Mouse (Mus musculus): ENCODE results near the gene Ndufs7. TPM values are rescaled to one million over a fixed set of nuclear protein-coding genes. Genes with fewer than 3 reads are reported as not detected.

The Ndufs7 gene
- polyA plus RNA-seq, 1 experiment, result 272 TPM

DNA sequence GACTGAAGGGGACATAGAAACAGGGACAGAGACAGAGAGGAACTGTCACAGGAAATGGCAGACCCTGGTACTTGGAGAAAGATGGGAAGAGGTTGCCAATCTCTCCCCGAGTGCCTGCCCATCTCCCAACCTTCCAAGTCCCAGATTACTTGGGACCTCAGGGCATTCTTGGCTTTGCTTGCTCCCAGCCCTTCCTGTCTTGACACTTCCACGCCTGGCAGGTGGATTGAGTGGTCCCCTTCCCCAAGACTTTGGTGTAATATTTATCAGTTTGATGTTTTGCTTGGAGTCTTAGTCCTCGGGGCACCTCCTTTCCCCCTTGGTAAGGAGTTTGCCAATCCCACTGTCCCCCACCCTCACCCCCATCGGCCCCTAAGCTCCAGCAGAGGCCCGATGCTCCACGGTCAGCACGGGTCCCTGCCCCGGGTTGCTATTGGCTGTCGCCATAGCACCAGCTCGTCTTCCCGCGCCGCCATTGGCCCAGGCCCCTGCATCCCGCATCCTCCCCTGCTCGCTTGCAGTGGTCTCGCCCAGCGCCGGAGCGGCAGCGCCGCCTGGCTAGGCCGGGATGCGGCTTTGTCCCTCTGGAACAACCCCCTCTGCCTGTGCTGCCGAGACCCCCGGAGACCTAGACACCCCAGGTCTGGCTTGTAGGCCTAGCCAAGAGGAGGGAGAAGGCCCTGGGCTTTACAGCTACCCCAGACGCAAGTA lies 49.8 kb downstream of the Ndufs7 start:
- TF ChIP-seq POLR2A (IDR thresholded peaks at IDR 0.05; ENCODE audit: borderline replicate concordance, extremely low read depth, insufficient read depth, insufficient read length, poor library complexity, severe bottlenecking), result peak; percentile 96
- no peak for TF ChIP-seq CTCF (IDR thresholded peaks at IDR 0.05; ENCODE audit: borderline replicate concordance, extremely low read depth, insufficient read depth, insufficient read length)
- DNase-seq (ENCODE audit: low read depth), result peak; percentile 98

DNA sequence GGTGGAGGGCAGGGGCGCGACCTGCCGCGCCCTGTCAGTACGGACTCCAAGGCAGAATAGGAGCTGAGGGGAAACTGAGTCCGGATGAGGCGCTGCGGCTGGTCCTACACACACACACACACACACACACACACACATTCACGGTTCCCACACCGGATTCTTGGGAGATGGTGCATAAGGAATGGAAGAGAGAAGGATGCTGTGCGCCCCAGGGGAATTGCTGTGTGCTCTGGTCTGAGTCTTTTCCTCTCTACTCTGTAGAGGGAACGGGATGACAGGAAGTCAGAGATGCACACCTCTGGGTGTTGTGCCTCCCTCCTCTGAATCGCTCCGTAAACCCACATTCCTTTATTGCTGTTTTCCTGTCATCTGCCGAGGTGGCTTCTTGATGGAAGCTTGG lies 50.4 kb downstream of the Ndufs7 start:
- DNase-seq (ENCODE audit: low read depth), result peak; percentile 70
- TF ChIP-seq CTCF (IDR thresholded peaks at IDR 0.05; ENCODE audit: borderline replicate concordance, extremely low read depth, insufficient read depth, insufficient read length) (no peak), POLR2A (IDR thresholded peaks at IDR 0.05; ENCODE audit: borderline replicate concordance, extremely low read depth, insufficient read depth, insufficient read length, poor library complexity, severe bottlenecking) (no peak)

DNA sequence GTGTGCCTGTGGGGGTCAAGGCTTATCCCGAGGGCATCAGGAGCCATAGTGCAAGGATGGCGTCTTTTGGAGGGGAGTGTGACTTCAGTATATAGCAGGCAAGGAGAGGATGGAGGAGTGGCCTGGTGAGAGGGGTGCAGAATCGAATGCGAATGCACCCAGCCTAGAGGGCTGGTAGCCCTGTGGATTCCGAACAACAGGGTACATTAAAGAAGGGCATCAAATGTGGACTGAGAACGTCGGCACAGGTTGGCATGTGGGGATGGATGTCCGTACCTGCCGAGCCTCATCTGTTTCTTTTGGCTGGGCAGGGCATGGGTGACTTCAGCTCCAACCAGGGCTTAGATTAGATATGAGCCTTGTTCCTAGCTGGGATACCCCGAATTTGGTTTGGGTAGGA lies 50.9 kb downstream of the Ndufs7 start:
- DNase-seq (ENCODE audit: low read depth), result no peak
- no peak for TF ChIP-seq CTCF (IDR thresholded peaks at IDR 0.05; ENCODE audit: borderline replicate concordance, extremely low read depth, insufficient read depth, insufficient read length)

DNA sequence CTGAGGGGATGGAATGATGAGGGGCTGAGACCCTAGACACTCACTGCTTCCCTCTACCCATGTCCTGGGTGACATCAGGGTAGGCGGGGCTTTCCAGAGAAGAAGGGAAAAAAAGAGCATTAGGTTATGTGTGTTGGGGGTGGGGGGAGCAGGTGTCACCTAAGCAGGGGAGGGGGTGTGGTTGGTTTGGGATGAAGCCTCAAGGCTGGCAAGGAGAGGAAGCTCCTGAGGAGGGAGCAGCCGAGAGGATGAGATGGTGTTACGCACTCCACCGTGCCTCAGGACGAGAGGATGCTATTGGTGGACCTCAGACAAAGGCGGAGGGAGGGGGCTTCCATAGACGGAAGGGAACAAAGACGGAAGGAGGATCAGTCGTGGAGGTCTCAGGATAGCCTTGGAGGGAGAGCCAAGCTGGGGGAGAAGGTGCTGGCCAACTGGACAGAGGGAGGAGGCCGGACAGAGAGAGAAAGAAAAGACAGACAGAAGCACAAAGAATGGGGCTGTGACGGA lies 51.8 kb downstream of the Ndufs7 start:
- TF ChIP-seq POLR2A (IDR thresholded peaks at IDR 0.05; ENCODE audit: borderline replicate concordance, extremely low read depth, insufficient read depth, insufficient read length, poor library complexity, severe bottlenecking) (peak; percentile 27; the same call in 1 of the 2 replicates), CTCF (IDR thresholded peaks at IDR 0.05; ENCODE audit: borderline replicate concordance, extremely low read depth, insufficient read depth, insufficient read length) (no peak)
- peak; percentile 97 for DNase-seq (ENCODE audit: low read depth)

DNA sequence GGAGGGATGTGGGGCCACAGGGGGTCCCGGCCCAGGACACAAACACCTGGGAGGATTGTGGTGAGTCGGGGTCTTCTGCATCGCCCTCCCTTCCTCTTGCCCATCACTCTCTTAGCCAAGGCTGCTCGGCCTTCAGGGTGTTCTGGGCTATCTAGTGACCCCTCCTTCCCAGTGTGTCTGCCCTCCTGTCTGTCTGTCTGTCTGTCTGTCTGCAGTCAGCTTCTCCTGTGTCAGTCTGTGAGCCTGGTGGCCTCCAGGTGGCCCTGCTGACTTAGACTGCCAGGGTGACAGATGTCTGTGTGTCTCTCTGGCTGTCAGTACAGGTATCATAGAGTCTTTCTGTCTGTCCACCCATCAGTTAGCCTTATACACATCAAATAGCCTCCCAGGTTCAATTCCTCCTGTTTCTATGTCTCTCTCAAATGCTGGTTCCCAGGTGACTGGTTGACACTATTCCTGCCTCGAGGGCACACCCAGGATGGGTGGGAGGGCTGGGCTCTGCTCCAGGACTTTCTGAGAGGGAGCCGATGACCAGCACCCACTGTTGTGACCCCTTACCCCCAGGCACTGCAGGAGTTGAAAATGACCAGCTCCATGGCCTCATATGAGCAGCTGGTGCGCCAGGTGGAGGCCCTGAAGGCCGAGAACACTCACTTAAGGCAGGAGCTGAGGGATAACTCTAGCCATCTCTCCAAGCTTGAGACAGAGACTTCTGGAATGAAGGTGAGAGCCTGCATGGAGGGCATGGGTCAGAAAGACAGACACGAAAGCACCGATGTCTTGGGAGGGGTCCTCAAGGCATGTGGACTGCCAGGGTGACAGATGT lies 52.5 kb downstream of the Ndufs7 start:
- DNase-seq (ENCODE audit: low read depth), result no peak
- no peak for TF ChIP-seq POLR2A (IDR thresholded peaks at IDR 0.05; ENCODE audit: borderline replicate concordance, extremely low read depth, insufficient read depth, insufficient read length, poor library complexity, severe bottlenecking)
- no peak for TF ChIP-seq CTCF (IDR thresholded peaks at IDR 0.05; ENCODE audit: borderline replicate concordance, extremely low read depth, insufficient read depth, insufficient read length)

DNA sequence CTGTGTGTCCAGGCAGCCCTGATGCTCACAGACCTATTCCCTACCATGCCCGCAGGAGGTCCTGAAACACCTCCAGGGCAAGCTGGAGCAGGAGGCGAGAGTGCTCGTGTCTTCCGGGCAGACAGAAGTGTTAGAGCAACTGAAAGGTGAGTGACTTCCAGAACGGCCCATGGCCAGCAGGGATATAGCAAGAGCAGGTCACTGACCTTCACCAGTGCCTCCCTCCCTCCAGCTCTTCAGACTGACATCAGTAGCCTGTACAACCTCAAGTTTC lies 53.1 kb downstream of the Ndufs7 start:
- no peak for DNase-seq (ENCODE audit: low read depth)
- TF ChIP-seq POLR2A (IDR thresholded peaks at IDR 0.05; ENCODE audit: borderline replicate concordance, extremely low read depth, insufficient read depth, insufficient read length, poor library complexity, severe bottlenecking), result no peak
- TF ChIP-seq CTCF (IDR thresholded peaks at IDR 0.05; ENCODE audit: borderline replicate concordance, extremely low read depth, insufficient read depth, insufficient read length), result no peak

DNA sequence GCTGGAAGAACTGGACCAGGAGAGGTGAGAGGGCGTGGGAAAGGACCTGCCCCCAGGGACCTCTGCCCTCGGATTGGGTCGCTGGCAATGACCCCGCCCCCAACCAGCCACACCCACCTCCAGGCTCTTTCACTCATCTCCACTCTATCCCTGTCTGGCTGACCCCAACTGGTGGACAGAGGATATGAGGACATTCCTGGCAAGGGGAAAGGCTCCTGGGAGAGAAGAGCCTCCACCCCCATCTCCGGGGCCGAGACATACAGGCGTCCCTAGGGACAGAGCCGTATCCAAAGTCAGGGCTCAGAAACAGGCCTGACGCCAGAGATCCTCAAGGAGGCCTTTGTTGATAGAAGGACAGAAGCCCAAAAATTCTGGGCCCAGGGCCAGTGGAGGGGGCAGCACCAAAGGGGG lies 53.6 kb downstream of the Ndufs7 start:
- no peak for TF ChIP-seq POLR2A (IDR thresholded peaks at IDR 0.05; ENCODE audit: borderline replicate concordance, extremely low read depth, insufficient read depth, insufficient read length, poor library complexity, severe bottlenecking)
- TF ChIP-seq CTCF (IDR thresholded peaks at IDR 0.05; ENCODE audit: borderline replicate concordance, extremely low read depth, insufficient read depth, insufficient read length), result no peak
- DNase-seq (ENCODE audit: low read depth), result peak; percentile 76

DNA sequence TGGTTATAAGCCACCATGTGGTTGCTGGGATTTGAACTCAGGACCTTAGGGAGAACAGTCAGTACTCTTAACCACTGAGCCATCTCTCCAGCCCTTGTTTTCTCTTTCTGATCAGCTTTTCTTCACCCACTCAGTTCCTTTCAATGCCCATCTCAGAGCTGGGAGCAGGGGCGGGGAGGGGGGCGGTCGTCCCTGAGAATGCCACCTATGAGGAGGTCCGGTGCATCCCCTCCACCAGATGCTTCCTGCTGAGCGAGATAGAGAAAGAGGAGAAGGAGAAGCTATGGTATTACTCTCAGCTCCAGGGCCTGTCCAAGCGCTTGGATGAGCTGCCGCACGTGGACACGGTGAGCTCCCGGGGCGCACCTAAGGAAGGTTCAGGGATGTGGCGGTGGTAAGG lies 55.5 kb downstream of the Ndufs7 start:
- DNase-seq (ENCODE audit: low read depth), result no peak
- TF ChIP-seq POLR2A (IDR thresholded peaks at IDR 0.05; ENCODE audit: borderline replicate concordance, extremely low read depth, insufficient read depth, insufficient read length, poor library complexity, severe bottlenecking) (no peak), CTCF (IDR thresholded peaks at IDR 0.05; ENCODE audit: borderline replicate concordance, extremely low read depth, insufficient read depth, insufficient read length) (no peak)

DNA sequence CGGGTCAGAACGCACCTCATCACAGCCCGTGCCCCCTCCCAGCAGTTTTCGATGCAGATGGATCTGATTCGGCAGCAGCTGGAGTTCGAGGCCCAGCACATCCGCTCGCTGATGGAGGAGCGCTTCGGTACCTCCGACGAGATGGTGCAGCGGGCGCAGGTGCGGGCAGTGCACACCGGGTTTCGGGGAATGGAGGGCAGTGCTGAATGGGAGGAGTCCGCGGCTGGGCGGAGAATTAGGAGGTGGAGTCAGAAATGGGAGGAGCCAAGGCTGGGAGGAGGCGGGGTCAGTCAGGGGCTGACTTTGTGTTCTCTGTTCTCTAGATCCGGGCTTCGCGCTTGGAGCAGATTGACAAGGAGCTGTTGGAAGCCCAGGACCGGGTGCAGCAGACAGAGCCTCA lies 55.9 kb downstream of the Ndufs7 start:
- DNase-seq (ENCODE audit: low read depth), result no peak
- TF ChIP-seq POLR2A (IDR thresholded peaks at IDR 0.05; ENCODE audit: borderline replicate concordance, extremely low read depth, insufficient read depth, insufficient read length, poor library complexity, severe bottlenecking), result no peak
- no peak for TF ChIP-seq CTCF (IDR thresholded peaks at IDR 0.05; ENCODE audit: borderline replicate concordance, extremely low read depth, insufficient read depth, insufficient read length)

Other genes starting within 250 kb of the Ndufs7 start
- 3.4 and 3.8 TPM in 2 replicates for gene Arhgap45, start 232.5 kb upstream of the Ndufs7 start, polyA plus RNA-seq (2012; rRNA removed)
- 216 and 272 TPM in 2 replicates for gene Polr2e, start 209.3 kb upstream of the Ndufs7 start, polyA plus RNA-seq (2012; rRNA removed)
- gene Gpx4, start 202.0 kb upstream of the Ndufs7 start, polyA plus RNA-seq (2012; rRNA removed), result 376 and 484 TPM in 2 replicates
- gene Sbno2, start 143.6 kb upstream of the Ndufs7 start, polyA plus RNA-seq (2012; rRNA removed), result 30.2 and 31.1 TPM in 2 replicates
- 112 and 127 TPM in 2 replicates for gene Stk11, start 133.3 kb upstream of the Ndufs7 start, polyA plus RNA-seq (2012; rRNA removed)
- 445 and 501 TPM in 2 replicates for gene Atp5d, start 110.5 kb upstream of the Ndufs7 start, polyA plus RNA-seq (2012; rRNA removed)
- 152 and 242 TPM in 2 replicates for gene Cbarp, start 108.3 kb upstream of the Ndufs7 start, polyA plus RNA-seq (2012; rRNA removed)
- gene Midn, start 100.8 kb upstream of the Ndufs7 start, polyA plus RNA-seq (2012; rRNA removed), result 177 and 213 TPM in 2 replicates
- gene Cirbp, start 83.1 kb upstream of the Ndufs7 start, polyA plus RNA-seq (2012; rRNA removed), result 381 and 490 TPM in 2 replicates
- gene 1600002K03Rik, start 76.2 kb upstream of the Ndufs7 start, polyA plus RNA-seq (2012; rRNA removed), result 18.5 and 21.2 TPM in 2 replicates
- gene Efna2, start 69.6 kb upstream of the Ndufs7 start, polyA plus RNA-seq (2012; rRNA removed), result 57.2 and 66.4 TPM in 2 replicates
- 59.1 and 61.2 TPM in 2 replicates for gene Mum1, start 22.7 kb upstream of the Ndufs7 start, polyA plus RNA-seq (2012; rRNA removed)
- gene Gamt, start 11.9 kb downstream of the Ndufs7 start, polyA plus RNA-seq (2012; rRNA removed), result 15.3 and 19.8 TPM in 2 replicates
- 158 and 207 TPM in 2 replicates for gene Dazap1, start 12.4 kb downstream of the Ndufs7 start, polyA plus RNA-seq (2012; rRNA removed)
- gene Rps15, start 43.3 kb downstream of the Ndufs7 start, polyA plus RNA-seq (2012; rRNA removed), result 2,157 and 2,683 TPM in 2 replicates
- 189 and 292 TPM in 2 replicates for gene Apc2, start 46.9 kb downstream of the Ndufs7 start, polyA plus RNA-seq (2012; rRNA removed)
- 22.5 and 32.9 TPM in 2 replicates for gene 2310011J03Rik, start 71.4 kb downstream of the Ndufs7 start, polyA plus RNA-seq (2012; rRNA removed)
- 4.5 and 6.0 TPM in 2 replicates for gene Pcsk4, start 80.4 kb downstream of the Ndufs7 start, polyA plus RNA-seq (2012; rRNA removed)
- 1.7 and 4.6 TPM in 2 replicates for gene Reep6, start 80.8 kb downstream of the Ndufs7 start, polyA plus RNA-seq (2012; rRNA removed)
- 1.4 and 1.5 TPM in 2 replicates for gene Adamtsl5, start 99.3 kb downstream of the Ndufs7 start, polyA plus RNA-seq (2012; rRNA removed)
- gene Plk5, start 107.3 kb downstream of the Ndufs7 start, polyA plus RNA-seq (2012; rRNA removed), result 3.9 and 4.7 TPM in 2 replicates
- gene Mex3d, start 138.5 kb downstream of the Ndufs7 start, polyA plus RNA-seq (2012; rRNA removed), result 112 and 115 TPM in 2 replicates
- 265 and 292 TPM in 2 replicates for gene Mbd3, start 150.4 kb downstream of the Ndufs7 start, polyA plus RNA-seq (2012; rRNA removed)
- 597 and 852 TPM in 2 replicates for gene Uqcr11, start 157.7 kb downstream of the Ndufs7 start, polyA plus RNA-seq (2012; rRNA removed)
- 128 and 138 TPM in 2 replicates for gene Tcf3, start 184.5 kb downstream of the Ndufs7 start, polyA plus RNA-seq (2012; rRNA removed)
- gene Onecut3, start 245.7 kb downstream of the Ndufs7 start, polyA plus RNA-seq (2012; rRNA removed), result 5.0 and 10.9 TPM in 2 replicates